Mouse (Mus musculus) layer of hippocampus, adult 9-10 months (tissue): ENCODE data around the gene Alb.
A peak's percentile ranks its signal among the peaks of the same experiment; 100 is the strongest.

Experiments used
- DNase-seq: peaks from one replicate; pipeline ENCODE4 v3.0.0; 2022; ENCODE audit warnings: low spot score

The Alb gene

GRCm38 (mm10) chr5:90494308-90494707 lies 33.6 kb downstream of the Alb start:
- DNase-seq, result no peak

- DNase-seq, result no peak
These were observed 38.8 kb downstream of the Alb start for GRCm38 (mm10) chr5:90499509-90499908.

- DNase-seq, result peak; percentile 61
These were observed 40.0 kb downstream of the Alb start for GRCm38 (mm10) chr5:90500714-90501113.

- no peak for DNase-seq
These were observed 41.1 kb downstream of the Alb start for GRCm38 (mm10) chr5:90501752-90502151.

- no peak for DNase-seq
These were observed 44.0 kb downstream of the Alb start for GRCm38 (mm10) chr5:90504742-90505141.

- no peak for DNase-seq
These were observed 45.8 kb downstream of the Alb start for GRCm38 (mm10) chr5:90506507-90506906.

GRCm38 (mm10) chr5:90507411-90507949 lies 46.8 kb downstream of the Alb start:
- no peak for DNase-seq

- no peak for DNase-seq
These were observed 49.3 kb downstream of the Alb start for GRCm38 (mm10) chr5:90509828-90510592.

- peak; percentile 16 for DNase-seq
These were observed 51.7 kb downstream of the Alb start for GRCm38 (mm10) chr5:90512288-90512955.

- DNase-seq, result no peak
These were observed 54.9 kb downstream of the Alb start for GRCm38 (mm10) chr5:90515561-90515960.

GRCm38 (mm10) chr5:90518356-90519100 lies 57.8 kb downstream of the Alb start, which contains the start of gene Afm:
Gene Afm (plus strand): TSS chr5:90518932.
- no peak for DNase-seq
